ENCODE assay signal across 7 mouse cellular contexts in the genomic region with DNA sequence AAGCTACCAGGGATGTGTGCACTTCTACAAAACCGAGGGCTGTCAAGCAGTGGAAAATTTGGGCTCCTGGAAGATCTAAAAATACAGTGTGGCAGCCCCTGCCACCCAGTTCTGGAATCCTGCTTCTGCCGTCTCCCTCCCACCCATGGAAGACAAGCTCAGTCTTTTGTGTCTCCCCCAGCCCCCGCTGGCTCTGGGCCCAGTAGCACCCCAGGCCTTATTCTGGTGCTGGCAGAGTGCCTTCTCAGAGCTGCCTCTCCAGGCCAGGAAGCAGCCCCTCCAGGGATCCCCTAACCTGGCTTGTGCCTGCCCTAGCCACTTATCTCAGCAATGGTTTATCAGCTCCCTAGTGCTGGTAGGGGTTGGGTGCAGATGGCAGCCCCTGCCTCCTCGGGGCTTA. TPM values are rescaled to one million over a fixed set of nuclear protein-coding genes. Genes with fewer than 3 reads are reported as not detected.
DNase-seq lines count a peak whose midpoint lies in the region; ATAC-seq and TF ChIP-seq lines count a peak whose summit lies in the region.

No protein-coding gene starts in this region.

- no peak overlapping the region for H3K9ac ChIP-seq in kidney, postnatal 0 days (ENCODE audit: low read depth, low read length)
- no peak overlapping the region for H3K9ac ChIP-seq in heart, postnatal 0 days (replicated peaks; ENCODE audit: low read depth, low read length)

- DNase-seq in kidney, postnatal 0 days (ENCODE audit: low spot score) = no peak
- DNase-seq in kidney, postnatal 25 days = no peak
- no peak for DNase-seq in embryonic facial prominence, embryonic 10.5 days (ENCODE audit: low spot score)
- no peak for DNase-seq in heart, postnatal 0 days (ENCODE audit: low spot score)
- DNase-seq in right cerebral cortex, adult 2 months (ENCODE audit: low spot score in 2 of 2) = peak; percentile 78
- DNase-seq in thymus, postnatal 14 days = no peak
- no peak for DNase-seq in kidney, adult 8-10 months

- no peak overlapping the region for H3K4me3 ChIP-seq in kidney, postnatal 0 days (replicated peaks; ENCODE audit: low read depth, low read length)
- no peak overlapping the region for H3K4me3 ChIP-seq in embryonic facial prominence, embryonic 10.5 days
- H3K4me3 ChIP-seq in heart, postnatal 0 days (ENCODE audit: low read depth, low read length) = no peak overlapping the region

- TF ChIP-seq CTCF in kidney, postnatal 0 days (IDR thresholded peaks at IDR 0.05; ENCODE audit: low read depth) = no peak
- TF ChIP-seq CTCF in heart, postnatal 0 days (IDR thresholded peaks at IDR 0.05; ENCODE audit: low read depth) = no peak

- ATAC-seq in kidney, postnatal 0 days (replicated peaks; ENCODE audit: low FRiP score, low read depth) = no peak
- ATAC-seq in heart, postnatal 0 days (ENCODE audit: insufficient read depth, low read depth) = no peak

- H3K27ac ChIP-seq in kidney, postnatal 0 days = peak overlapping the region; percentile 36; the same call in 1 of the 2 replicates
- H3K27ac ChIP-seq in embryonic facial prominence, embryonic 10.5 days (replicated peaks) = peak overlapping the region; percentile 7; the same call in 1 of the 2 replicates
- peak overlapping the region; percentile 54; the same call in 1 of the 2 replicates for H3K27ac ChIP-seq in heart, postnatal 0 days (ENCODE audit: low read depth)

- no peaks in the 10 kb centered on the region for H3K36me3 ChIP-seq in kidney, postnatal 0 days (ENCODE audit: insufficient read depth, low read length)
- H3K36me3 ChIP-seq in embryonic facial prominence, embryonic 10.5 days (replicated peaks) = no peaks in the 10 kb centered on the region
- 0 out of 2 replicates have a peak, but pooled peaks cover 4% of the 10 kb centered on the region for H3K36me3 ChIP-seq in heart, postnatal 0 days (replicated peaks; ENCODE audit: control insufficient read depth, insufficient read depth, low read length)

- H3K9me3 ChIP-seq in kidney, postnatal 0 days (replicated peaks; ENCODE audit: low read length) = no peaks in the 10 kb centered on the region
- H3K9me3 ChIP-seq in embryonic facial prominence, embryonic 10.5 days = no peaks in the 10 kb centered on the region
- no peaks in the 10 kb centered on the region for H3K9me3 ChIP-seq in heart, postnatal 0 days (replicated peaks; ENCODE audit: control insufficient read depth, low read length)

- TF ChIP-seq EP300 in heart, postnatal 0 days (IDR thresholded peaks at IDR 0.05; ENCODE audit: low read depth) = no peak

- WGBS in kidney, postnatal 0 days = 49% methylated on average over 4 of the region's 4 CpGs
- 47% methylated on average over 4 of the region's 4 CpGs for WGBS in embryonic facial prominence, embryonic 10.5 days
- WGBS in heart, postnatal 0 days = 19% methylated on average over 4 of the region's 4 CpGs

- no peaks in the 10 kb centered on the region for H3K27me3 ChIP-seq in kidney, postnatal 0 days (ENCODE audit: insufficient read depth, low read length)
- H3K27me3 ChIP-seq in embryonic facial prominence, embryonic 10.5 days (replicated peaks; ENCODE audit: low read depth, poor library complexity, severe bottlenecking) = peaks cover 16% of the 10 kb centered on the region
- H3K27me3 ChIP-seq in heart, postnatal 0 days (ENCODE audit: control insufficient read depth, insufficient read depth, low read length) = no peaks in the 10 kb centered on the region

- no peak overlapping the region for H3K4me2 ChIP-seq in kidney, postnatal 0 days (ENCODE audit: low read length)
- no peak overlapping the region for H3K4me2 ChIP-seq in heart, postnatal 0 days (ENCODE audit: low read depth, low read length)

- peaks cover 29% of the 10 kb centered on the region; the same call in 1 of the 2 replicates for H3K4me1 ChIP-seq in kidney, postnatal 0 days (replicated peaks; ENCODE audit: insufficient read depth, low read length)
- H3K4me1 ChIP-seq in embryonic facial prominence, embryonic 10.5 days = peaks cover 60% of the 10 kb centered on the region
- peaks cover 58% of the 10 kb centered on the region for H3K4me1 ChIP-seq in heart, postnatal 0 days (ENCODE audit: control insufficient read depth, insufficient read depth)

RNA-seq across cellular contexts. Expression of a gene that starts 6.4 kb away (rescaled TPM):
- polyA plus RNA-seq in kidney, postnatal 0 days (2015; fragmentation: Nextera tagmentation; extraction: Ambion mirVana) = 2.5 and 3.8 TPM in 2 replicates
- polyA plus RNA-seq in embryonic facial prominence, embryonic 10.5 days (2016; fragmentation: Nextera tagmentation; extraction: Ambion mirVana) = 1.5 and 1.7 TPM in 2 replicates
- total RNA-seq in heart, postnatal 0 days (2014; rRNA removed; ENCODE audit: low replicate concordance) = 15.1 and 17.1 TPM in 2 replicates
- polyA plus RNA-seq in heart, postnatal 0 days (2015; fragmentation: Nextera tagmentation; extraction: Ambion mirVana) = 1.8 and 2.7 TPM in 2 replicates

RNA-seq across cellular contexts. Expression of a gene that starts 24.9 kb away (rescaled TPM):
- polyA plus RNA-seq in kidney, postnatal 0 days (2015; fragmentation: Nextera tagmentation; extraction: Ambion mirVana) = 13.4 and 14.5 TPM in 2 replicates
- 4.0 and 4.3 TPM in 2 replicates for polyA plus RNA-seq in embryonic facial prominence, embryonic 10.5 days (2016; fragmentation: Nextera tagmentation; extraction: Ambion mirVana)
- total RNA-seq in heart, postnatal 0 days (2014; rRNA removed; ENCODE audit: low replicate concordance) = 86.8 and 106 TPM in 2 replicates
- polyA plus RNA-seq in heart, postnatal 0 days (2015; fragmentation: Nextera tagmentation; extraction: Ambion mirVana) = 159 and 176 TPM in 2 replicates

RNA-seq across cellular contexts. Expression of a gene that starts 49.5 kb away (rescaled TPM):
- 202 and 209 TPM in 2 replicates for polyA plus RNA-seq in kidney, postnatal 0 days (2015; fragmentation: Nextera tagmentation; extraction: Ambion mirVana)
- polyA plus RNA-seq in embryonic facial prominence, embryonic 10.5 days (2016; fragmentation: Nextera tagmentation; extraction: Ambion mirVana) = 332 TPM in 2 replicates
- 92.0 and 107 TPM in 2 replicates for total RNA-seq in heart, postnatal 0 days (2014; rRNA removed; ENCODE audit: low replicate concordance)
- polyA plus RNA-seq in heart, postnatal 0 days (2015; fragmentation: Nextera tagmentation; extraction: Ambion mirVana) = 62.2 and 71.1 TPM in 2 replicates

Comparison
In these comparisons a context has a peak if more than half of its experiments do, and no peak if none do; other contexts are left out.
1. DNase-seq: peak in right cerebral cortex, adult 2 months (2 of 2); none in kidney, postnatal 0 days (single experiment), kidney, postnatal 25 days (0 of 2), embryonic facial prominence, embryonic 10.5 days (single experiment), heart, postnatal 0 days (single experiment), thymus, postnatal 14 days (single experiment) and kidney, adult 8-10 months (0 of 2).
2. RNA of a gene that starts 24.9 kb away (polyA plus RNA-seq): 159 to 176 TPM in heart, postnatal 0 days; 13.4 to 14.5 TPM in kidney, postnatal 0 days and 4.0 to 4.3 TPM in embryonic facial prominence, embryonic 10.5 days; every median in the first group is over 10 times any median in the second.
3. Peak in every context shown above with its lines, with median percentiles within 50 percentile points of each other: H3K27ac ChIP-seq.